Mouse (Mus musculus) adrenal gland, postnatal 10 days (tissue): ENCODE results near the gene Dscam. TPM values are rescaled to one million over a fixed set of nuclear protein-coding genes. Genes with fewer than 3 reads are reported as not detected.

Source experiments
- DNase-seq: peaks from one replicate; pipeline ENCODE4 v3.0.0; 2021; ENCODE audit warnings: mixed read lengths
- total RNA-seq, 2 experiments: library from RNA; stranded (reverse); gene quantifications; 2 replicates each; pipeline ENCODE4 v1.2.3; 2021

Dscam gene
- total RNA-seq, 2 experiments from 2014 or later, result 0.18 to 0.24 TPM

DNA sequence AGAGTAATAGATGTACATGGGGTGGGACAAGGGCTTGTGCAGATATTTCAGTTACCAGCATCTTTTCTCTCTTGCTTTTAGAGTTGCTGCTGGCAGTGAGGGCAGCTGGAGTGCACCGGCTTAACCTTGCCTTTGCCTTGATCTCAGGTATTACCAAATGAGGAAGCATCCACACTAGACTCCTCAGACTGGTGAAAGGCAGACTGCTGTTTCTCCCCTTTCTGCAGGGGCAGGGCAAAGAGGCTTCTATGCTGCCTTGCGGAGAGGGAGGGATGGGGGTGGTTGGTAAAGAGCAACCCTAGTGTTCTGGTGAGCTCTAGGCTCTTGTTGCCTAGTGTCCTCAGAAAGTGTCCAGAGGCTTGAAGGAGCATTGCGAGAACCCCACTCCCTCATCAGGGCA lies 412.2 kb downstream of the Dscam start:
- DNase-seq, result no peak

DNA sequence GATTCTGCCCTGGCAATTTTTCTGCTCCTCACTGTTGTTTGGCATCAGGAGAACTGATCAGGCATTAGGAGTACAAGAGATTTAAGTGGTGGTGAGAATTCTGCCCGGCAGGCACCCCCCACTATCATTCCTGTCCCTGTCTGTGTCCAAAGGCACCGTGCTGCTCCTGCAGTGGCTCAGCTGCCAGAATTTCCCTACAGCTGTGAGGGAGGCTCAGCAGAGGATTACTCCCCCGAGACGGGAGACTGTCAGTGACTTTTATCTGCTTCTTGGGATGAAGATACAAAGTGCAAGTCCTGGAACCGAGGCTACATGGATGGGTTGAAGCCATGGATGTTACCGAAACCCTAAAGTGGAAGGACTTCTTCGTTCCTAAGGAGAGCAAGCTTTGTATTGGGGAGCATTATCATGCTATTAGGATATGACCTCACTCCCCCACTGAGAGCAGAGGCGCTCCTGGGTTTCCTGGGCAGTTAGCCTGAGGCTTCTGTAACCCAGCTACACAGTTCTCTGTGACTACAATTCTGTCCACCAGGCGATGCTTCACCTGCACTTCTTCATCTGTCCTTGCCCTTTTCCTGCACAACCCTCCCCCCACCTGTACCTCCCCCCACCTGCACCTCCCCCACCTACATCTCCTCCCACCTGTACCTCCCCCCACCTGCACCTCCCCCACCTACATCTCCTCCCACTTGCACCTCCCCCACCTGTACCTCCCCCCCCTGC lies 412.8 kb downstream of the Dscam start:
- DNase-seq, result no peak

DNA sequence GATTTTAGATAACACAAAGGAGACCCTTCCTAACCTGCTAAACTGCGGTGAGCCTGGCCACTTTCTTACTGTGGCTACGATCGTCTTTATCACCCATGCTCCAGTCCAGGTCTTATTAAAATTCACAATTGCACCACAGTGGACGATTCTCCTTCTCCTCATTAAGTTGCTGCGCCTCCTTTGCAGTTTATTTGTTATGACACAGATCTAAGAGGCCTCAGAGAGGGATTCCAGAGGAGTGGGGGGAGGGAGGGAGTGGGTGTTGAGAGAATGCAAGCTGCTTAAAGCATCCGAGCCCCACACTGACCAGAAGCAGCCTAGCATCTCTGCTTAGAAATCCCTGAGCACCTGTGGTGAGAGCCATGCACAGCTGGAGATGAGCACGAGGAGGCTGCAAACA lies 413.6 kb downstream of the Dscam start:
- no peak for DNase-seq

DNA sequence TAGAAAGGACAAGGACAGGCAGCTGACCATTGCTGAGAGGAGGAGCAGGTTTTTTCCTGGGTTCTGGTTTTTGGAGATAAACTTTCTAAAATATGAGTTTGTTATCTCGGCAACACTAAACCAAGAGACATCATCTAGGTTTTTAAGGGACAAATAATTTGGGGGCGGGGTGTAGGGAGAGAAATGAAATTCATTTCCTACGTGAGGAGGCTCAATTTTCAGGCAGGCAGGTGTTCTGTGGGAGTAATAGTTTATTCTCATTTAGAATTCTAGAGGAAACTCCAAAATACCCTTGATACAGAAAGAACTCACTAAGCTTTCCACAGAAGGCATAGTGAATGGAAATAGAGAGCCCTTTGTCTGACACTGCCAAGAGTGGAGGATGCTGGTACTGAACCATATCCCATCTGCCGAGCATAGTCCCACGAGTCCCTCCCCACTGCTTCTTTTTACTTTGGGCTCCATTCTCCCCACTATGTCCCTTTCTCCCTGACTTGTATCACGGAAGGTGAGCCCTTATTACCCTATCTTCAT lies 415.5 kb downstream of the Dscam start:
- DNase-seq, result no peak

- DNase-seq, result no peak
Measured at GRCm38 (mm10) chr16:96754381-96754780, 416.2 kb downstream of the Dscam start.

DNA sequence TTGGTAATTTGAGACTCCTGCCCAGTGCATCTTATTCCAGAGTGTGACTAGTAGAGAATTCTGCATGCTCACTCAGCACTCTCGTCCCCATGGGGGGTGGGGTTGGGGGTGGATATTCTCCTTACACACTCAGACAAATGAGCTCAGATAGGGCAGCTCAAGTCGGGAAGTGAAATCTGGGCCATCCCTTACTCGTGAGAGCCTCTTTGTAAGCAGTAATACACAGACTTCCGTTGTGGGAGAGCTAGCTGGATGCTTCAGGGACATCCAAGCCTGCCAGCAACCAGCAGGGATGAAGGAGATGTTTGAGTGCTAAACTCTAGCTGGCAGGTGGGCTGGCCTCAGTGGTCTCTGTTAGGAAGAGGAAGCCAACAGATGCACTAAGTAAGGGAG lies 416.8 kb downstream of the Dscam start:
- no peak for DNase-seq

DNA sequence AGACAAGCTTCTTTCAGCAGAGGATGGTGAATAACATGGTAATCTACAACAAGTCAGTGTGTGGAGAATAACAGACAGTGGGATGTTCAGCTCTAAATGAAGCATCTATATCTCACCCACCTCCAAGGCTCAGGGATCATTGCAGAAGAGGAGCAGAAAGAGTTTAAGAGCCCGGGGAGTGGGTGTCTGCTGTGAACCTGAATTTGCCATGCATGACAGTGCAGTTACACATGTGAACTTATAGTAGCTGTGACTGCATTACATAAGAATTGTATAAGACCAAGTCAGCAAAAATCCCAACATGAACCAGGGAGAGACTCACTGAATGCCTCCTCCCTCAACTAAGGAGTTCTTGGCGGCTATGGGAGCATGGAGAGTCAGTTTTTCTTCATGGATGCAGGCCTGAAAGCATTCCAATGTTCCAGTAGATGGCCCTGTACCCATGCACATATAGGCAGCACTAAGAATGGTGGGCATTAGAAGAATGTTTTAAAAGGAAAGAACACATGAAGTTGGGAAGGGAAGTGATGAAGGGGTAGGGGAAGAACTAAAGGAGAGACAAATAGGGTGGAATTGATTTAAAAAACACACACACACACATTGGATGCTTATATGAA lies 417.3 kb downstream of the Dscam start:
- no peak for DNase-seq

GRCm38 (mm10) chr16:96742475-96743255 lies 427.9 kb downstream of the Dscam start:
- DNase-seq, result no peak

- DNase-seq, result no peak
Measured at GRCm38 (mm10) chr16:96741336-96741735, 429.2 kb downstream of the Dscam start.

DNA sequence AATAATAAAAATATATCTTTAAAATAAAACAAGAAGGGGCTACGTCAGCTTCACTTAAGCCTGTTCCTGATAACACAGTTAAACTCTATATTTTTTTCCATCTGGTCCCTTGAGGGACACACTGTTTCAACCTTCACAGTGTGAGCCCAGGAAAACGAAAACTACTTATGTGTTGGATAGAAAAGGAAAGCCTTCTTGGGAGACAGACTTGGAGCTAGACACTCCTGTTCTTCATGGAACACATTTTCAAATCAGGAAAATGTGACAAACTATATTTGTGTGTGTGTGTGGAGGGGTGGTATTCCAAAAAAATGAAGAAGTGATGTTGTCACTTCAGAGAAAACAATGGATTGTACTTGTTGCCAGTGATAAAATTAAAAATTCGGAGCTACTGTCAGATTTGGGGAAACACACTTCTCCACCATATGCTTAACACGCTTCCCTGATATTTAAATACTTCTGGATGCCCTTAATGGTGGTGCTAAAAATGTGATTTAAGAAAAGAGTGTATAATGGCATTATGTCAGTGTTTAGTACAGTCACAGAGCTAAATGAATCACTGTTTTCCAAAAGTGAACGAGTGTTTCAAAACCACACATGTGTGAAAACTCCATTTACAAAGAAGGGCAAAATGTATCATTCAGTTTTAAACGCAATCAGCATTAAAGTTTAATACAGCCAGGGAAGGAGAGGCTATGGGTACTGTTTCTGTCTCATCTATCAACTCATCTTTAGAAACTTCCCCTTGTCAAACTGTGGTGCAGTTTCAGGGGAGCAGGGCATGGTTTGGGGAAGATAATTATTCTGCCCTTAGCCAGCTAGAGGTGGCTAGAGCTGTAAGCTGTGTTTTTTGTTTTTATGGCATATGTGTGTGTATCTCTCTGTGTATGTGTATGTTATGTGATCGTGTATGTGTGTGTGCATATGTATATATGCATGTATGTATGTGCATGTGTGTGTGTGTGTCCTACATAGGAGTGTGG lies 430.2 kb downstream of the Dscam start:
- DNase-seq, result no peak

DNA sequence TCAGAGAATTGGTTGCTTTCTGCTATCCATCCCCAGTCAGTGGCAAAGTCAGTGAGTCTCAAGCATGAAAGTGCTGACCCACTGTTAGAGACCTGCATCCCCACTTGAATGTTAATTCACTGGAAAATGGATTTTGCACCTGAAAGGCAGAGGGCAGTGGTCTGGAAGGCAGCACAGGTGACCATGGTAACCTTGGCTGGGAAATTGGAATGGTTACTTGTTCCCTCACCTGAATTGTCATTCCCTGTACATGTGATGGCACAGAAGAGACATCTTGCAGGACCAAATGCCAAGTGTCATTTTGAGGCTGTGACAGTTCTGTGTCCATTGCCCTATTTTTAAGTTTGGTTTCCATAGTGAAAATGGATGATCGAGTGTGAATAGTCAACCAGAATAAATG lies 434.1 kb downstream of the Dscam start:
- DNase-seq, result no peak

DNA sequence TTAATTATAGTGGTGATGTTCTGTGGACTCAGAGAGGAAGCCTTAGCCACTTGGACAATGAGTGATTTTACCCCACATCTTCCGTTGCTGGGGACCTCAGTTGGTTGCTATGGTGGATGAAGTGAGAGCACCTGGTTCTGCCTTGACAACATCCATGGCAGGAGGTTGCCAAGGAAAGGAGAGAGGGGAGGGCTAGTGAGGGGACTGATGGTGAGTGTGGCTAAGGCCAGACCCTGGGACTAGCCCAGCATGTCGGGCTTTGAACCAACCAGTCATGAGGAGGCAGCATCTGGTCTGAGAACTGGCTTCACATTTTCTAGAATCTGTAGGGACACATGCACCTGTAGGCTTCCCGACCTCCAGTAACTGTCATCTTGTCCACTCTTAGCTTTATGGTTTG lies 439.7 kb downstream of the Dscam start:
- no peak for DNase-seq

GRCm38 (mm10) chr16:96727836-96728774 lies 442.4 kb downstream of the Dscam start:
- no peak for DNase-seq

- DNase-seq, result no peak
Measured at GRCm38 (mm10) chr16:96725071-96725724, 445.4 kb downstream of the Dscam start.

DNA sequence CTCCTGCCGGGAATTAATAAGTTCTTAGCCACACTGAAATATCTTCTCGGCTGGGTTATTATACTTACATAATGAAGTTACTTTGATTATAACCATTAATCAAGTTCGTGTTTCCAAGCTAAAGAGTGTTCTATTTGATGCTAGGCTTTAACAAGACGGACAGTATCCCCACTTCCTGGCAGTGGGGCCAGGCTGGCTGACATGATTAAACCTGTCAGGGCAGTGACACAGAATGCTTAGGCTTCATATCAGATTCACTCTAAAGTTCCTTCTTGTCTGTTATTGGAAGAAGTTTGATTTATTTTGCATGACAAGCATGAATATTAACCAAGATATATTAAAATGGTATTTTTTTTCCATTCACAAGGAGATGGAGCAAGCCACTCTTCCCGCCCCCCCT lies 446.0 kb downstream of the Dscam start:
- DNase-seq, result no peak

DNA sequence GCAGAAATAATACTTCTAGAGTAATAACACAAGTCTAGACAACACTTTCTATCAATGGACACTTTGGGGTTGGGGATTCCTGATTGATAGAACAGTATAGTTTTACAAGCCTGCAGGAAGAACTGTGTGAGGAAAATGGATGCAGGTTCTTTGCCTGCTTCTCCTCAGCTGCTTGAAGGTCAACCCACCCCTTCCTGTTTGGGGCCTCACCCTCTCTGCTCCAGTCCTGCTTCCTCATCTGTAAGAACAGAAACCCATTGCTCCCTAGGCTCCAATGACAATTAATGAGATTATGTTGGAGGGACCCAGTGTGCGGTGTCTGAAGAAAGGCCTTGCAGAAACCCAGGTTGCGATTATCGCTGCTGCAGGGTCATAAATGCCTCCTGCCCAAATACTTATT lies 446.4 kb downstream of the Dscam start:
- no peak for DNase-seq

DNA sequence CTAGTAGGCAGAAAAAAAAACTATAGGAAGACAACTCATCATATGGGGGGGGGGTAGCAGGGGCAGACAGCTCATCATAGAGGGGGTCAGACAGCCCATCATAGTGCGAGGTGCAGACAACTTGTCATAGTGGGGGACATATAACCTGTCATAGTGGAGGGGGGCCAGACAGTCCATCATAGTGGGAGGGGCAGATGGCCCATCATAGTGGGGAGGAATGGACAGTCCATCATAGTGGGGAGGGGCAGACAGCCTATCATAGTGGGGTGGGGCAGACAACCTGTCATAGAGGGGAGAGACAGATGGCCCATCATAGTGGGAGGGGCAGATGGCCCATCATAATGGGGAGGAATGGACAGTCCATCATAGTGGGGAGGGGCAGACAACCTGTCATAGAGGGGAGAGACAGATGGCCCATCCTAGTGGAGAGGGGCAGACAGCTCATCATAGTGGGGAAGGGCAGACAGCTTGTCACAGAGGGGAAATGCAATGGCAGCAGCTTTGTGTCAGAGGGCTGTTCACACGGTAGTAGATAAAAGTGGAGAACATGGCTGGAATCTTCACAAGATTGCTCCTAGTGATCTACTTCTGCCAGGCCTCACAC lies 447.4 kb downstream of the Dscam start:
- no peak for DNase-seq

GRCm38 (mm10) chr16:96722135-96722534 lies 448.4 kb downstream of the Dscam start:
- no peak for DNase-seq

DNA sequence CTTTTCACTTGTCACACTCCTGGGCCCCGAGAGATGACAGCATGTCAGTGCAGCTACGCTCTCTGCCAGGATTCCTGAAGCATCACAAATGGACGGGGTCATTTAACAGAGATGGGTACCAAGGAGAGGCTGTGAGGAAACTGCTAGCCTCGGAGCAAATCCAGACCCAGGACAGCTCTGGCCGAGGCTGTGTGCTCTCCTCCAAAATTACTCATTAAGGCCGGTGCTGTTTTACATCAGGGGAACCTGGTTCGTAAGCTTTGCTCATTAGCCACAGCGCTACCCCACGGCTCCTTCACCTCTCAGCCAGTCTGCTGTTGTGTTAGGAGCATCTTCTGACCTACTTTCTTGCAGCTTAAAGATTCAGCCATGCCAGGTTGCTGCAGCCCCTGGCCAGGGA lies 449.3 kb downstream of the Dscam start:
- no peak for DNase-seq

DNA sequence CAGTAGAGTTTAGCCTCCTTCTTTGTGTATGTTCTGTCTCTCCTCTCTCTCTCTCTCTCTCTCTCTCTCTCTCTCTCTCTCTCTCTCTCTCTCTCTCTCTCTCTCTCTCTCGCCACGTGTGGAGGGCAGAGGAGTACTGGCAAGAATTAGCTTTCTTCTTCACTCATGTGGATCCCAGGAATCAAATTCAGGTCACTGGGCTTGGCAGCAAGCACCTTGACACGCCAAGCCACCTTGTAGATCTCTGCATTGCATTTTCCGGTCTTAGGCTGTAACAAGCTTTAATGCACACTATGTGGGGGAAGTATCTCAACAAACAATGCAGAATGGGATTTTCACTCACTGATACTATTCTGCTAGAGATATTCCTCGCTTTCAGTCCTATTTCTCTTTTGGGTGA lies 449.9 kb downstream of the Dscam start:
- DNase-seq, result no peak
